Mouse (Mus musculus): ENCODE data around the gene Amigo3. TPM values are rescaled to one million over a fixed set of nuclear protein-coding genes. Genes with fewer than 3 reads are reported as not detected.

Amigo3 gene
- total and polyA plus RNA-seq, 2 experiments from 2014 or later, result 2.1 to 4.8 TPM

DNA sequence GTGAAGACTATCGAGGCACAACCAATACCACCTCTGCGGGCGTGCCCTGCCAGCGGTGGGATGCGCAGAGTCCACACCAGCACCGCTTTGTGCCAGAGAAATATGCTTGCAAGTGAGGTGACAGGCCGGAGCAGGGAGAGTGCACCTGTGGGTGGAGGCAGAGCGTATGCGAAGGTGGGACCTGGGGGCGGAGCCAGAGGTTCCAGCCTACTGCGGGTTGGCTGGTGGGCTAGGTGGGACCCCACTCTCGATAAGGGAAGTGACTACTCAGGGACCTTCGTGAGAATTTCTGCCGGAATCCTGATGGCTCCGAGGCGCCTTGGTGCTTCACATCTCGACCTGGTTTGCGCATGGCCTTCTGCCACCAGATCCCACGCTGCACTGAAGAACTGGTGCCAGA lies 29.6 kb downstream of the Amigo3 start:
- H3K9ac ChIP-seq (replicated peaks; ENCODE audit: low read length), result peak overlapping the region; percentile 30; the same call in 1 of the 2 replicates
- H3K4me1 ChIP-seq (ENCODE audit: insufficient read depth, low read length), result peaks cover 18% of the 10 kb centered on the region
- no peak for TF ChIP-seq CTCF (IDR thresholded peaks at IDR 0.05; ENCODE audit: low read depth)
- no peaks in the 10 kb centered on the region for H3K9me3 ChIP-seq (ENCODE audit: low read length)
- DNase-seq (ENCODE audit: low spot score) (peak; percentile 27), ATAC-seq (no peak)
- peak overlapping the region; percentile 42 for H3K4me2 ChIP-seq (ENCODE audit: low read depth, low read length)
- H3K27ac ChIP-seq, result no peak overlapping the region
- peaks cover 12% of the 10 kb centered on the region; the same call in 1 of the 2 replicates for H3K27me3 ChIP-seq (ENCODE audit: insufficient read depth, low read length)
- peaks cover 37% of the 10 kb centered on the region for H3K36me3 ChIP-seq (ENCODE audit: insufficient read depth, low read length)
- H3K4me3 ChIP-seq (ENCODE audit: low read length), result peak overlapping the region; percentile 16
- WGBS, result 7% methylated on average over 18 of the region's 19 CpGs

DNA sequence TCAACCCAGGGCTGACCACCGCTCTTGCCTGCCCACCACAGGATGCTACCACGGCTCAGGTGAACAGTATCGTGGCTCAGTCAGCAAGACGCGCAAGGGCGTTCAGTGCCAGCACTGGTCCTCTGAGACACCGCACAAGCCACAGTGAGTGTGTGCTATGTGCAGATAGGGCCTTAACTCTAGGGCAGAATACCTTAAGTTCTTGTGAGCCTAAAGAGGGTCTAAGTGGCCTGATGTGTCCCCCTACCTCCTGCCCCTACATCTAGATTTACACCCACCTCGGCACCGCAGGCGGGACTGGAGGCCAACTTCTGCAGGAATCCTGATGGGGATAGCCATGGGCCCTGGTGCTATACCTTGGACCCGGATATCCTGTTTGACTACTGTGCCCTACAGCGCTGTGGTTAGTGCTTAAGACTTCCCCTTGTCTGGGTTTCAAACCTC lies 30.1 kb downstream of the Amigo3 start, which contains the start of gene Rnf123:
Gene Rnf123, minus strand, starts transcription at position 359 of the 444 bp plus-strand sequence.
- no peak for ATAC-seq
- Histone ChIP-seq H3K27me3 (ENCODE audit: insufficient read depth, low read length) (peaks cover 12% of the 10 kb centered on the region; the same call in 1 of the 2 replicates), H3K36me3 (ENCODE audit: insufficient read depth, low read length) (peaks cover 38% of the 10 kb centered on the region), H3K9me3 (ENCODE audit: low read length) (no peaks in the 10 kb centered on the region), H3K4me2 (ENCODE audit: low read depth, low read length) (peak within 1 kb of the TSS; percentile 42), H3K4me3 (ENCODE audit: low read length) (peak within 1 kb of the TSS; percentile 16), H3K9ac (replicated peaks; ENCODE audit: low read length) (peak within 1 kb of the TSS; percentile 30; the same call in 1 of the 2 replicates), H3K27ac (no peak within 1 kb of the TSS), H3K4me1 (ENCODE audit: insufficient read depth, low read length) (peaks cover 13% of the 10 kb centered on the region)
- WGBS, result 32% methylated on average over 12 of the region's 12 CpGs
- no peak for DNase-seq (ENCODE audit: low spot score)
- TF ChIP-seq CTCF (IDR thresholded peaks at IDR 0.05; ENCODE audit: low read depth), result no peak

DNA sequence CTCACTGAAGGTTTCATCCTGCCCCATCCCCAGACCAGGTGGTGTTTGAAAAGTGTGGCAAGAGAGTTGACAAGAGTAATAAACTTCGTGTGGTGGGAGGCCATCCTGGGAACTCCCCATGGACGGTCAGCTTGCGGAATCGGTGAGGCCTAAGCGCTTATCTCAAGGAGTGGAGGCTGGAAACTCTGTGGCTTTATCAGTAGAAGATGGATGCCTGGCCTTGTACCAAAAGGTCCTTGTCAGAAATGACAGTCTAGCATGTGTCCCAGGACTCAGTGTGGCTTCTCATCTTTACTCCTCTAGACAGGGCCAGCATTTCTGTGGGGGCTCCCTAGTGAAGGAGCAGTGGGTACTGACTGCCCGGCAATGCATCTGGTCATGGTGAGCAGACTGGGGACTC lies 30.6 kb downstream of the Amigo3 start:
- Histone ChIP-seq H3K27me3 (ENCODE audit: insufficient read depth, low read length) (peaks cover 12% of the 10 kb centered on the region; the same call in 1 of the 2 replicates), H3K9ac (replicated peaks; ENCODE audit: low read length) (no peak overlapping the region), H3K9me3 (ENCODE audit: low read length) (no peaks in the 10 kb centered on the region), H3K4me2 (ENCODE audit: low read depth, low read length) (no peak overlapping the region), H3K4me1 (ENCODE audit: insufficient read depth, low read length) (peaks cover 8% of the 10 kb centered on the region), H3K27ac (no peak overlapping the region), H3K36me3 (ENCODE audit: insufficient read depth, low read length) (peaks cover 42% of the 10 kb centered on the region), H3K4me3 (ENCODE audit: low read length) (no peak overlapping the region)
- DNase-seq (ENCODE audit: low spot score) (no peak), ATAC-seq (no peak)
- TF ChIP-seq CTCF (IDR thresholded peaks at IDR 0.05; ENCODE audit: low read depth), result no peak
- WGBS, result 83% methylated on average over 6 of the region's 6 CpGs

DNA sequence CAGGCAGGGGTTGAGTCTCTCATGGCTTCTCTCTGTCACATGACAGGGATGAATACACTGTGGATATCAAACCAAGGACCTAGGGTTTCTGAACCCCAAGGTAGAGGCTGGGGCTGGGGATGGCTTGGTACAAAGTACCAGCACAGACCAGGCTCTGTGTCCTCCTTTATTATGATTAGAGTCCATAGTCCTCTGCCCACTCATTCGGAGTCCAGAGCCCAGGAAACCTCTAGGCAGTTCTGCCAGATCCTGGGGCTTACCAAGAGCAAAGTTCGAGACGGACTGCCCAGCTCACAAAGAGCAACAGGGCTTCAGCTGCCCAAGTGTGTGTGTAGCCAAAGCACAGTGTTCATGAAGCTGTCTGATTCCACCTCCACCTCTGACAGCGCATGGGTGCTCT lies 32.3 kb downstream of the Amigo3 start:
- 93% methylated on average over 4 of the region's 4 CpGs for WGBS
- no peak for ATAC-seq
- H3K27me3 ChIP-seq (ENCODE audit: insufficient read depth, low read length), result peaks cover 12% of the 10 kb centered on the region; the same call in 1 of the 2 replicates

DNA sequence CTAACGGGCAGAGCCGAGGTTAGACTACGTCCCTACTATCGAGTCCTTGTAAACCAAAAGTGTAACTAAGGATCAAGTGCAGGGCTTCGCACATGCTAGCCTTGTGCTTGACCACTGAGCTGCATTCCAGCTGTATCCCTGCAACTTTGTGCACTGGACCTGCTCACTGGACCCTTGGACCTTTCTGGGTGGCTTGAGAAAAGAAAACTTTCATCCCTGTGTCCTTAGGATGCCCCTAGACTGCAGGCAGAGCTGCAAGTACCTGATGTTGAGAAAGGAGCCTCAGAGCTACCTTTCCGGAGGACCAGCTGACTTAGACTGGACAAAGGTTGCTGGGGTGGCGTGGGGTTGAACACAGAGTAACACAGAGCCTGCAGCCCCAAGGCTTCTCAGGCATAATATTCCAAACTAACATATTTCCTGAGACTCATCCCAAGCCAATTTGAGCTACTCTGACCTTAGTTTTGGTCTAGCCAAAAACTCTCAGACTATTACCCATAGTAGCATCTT lies 37.7 kb downstream of the Amigo3 start:
- Histone ChIP-seq H3K36me3 (ENCODE audit: insufficient read depth, low read length) (peaks cover 61% of the 10 kb centered on the region), H3K4me1 (ENCODE audit: insufficient read depth, low read length) (0 out of 2 replicates have a peak, but pooled peaks cover 8% of the 10 kb centered on the region), H3K9me3 (ENCODE audit: low read length) (no peaks in the 10 kb centered on the region), H3K4me3 (ENCODE audit: low read length) (no peak overlapping the region), H3K4me2 (ENCODE audit: low read depth, low read length) (no peak overlapping the region), H3K27me3 (ENCODE audit: insufficient read depth, low read length) (no peaks in the 10 kb centered on the region), H3K27ac (no peak overlapping the region), H3K9ac (replicated peaks; ENCODE audit: low read length) (no peak overlapping the region)
- DNase-seq (ENCODE audit: low spot score), result no peak
- WGBS, result 98% methylated on average over 7 of the region's 7 CpGs
- ATAC-seq, result no peak
- TF ChIP-seq CTCF (IDR thresholded peaks at IDR 0.05; ENCODE audit: low read depth), result no peak

More for the DNA sequence above, 32.3 kb downstream of the Amigo3 start:
- no peaks in the 10 kb centered on the region for H3K9me3 ChIP-seq (ENCODE audit: low read length)
- DNase-seq (ENCODE audit: low spot score), result no peak
- no peak overlapping the region for H3K27ac ChIP-seq
- peaks cover 59% of the 10 kb centered on the region for H3K36me3 ChIP-seq (ENCODE audit: insufficient read depth, low read length)
- H3K4me3 ChIP-seq (ENCODE audit: low read length), result no peak overlapping the region
- no peak for TF ChIP-seq CTCF (IDR thresholded peaks at IDR 0.05; ENCODE audit: low read depth)
- H3K4me1 ChIP-seq (ENCODE audit: insufficient read depth, low read length), result 0 out of 2 replicates have a peak, but pooled peaks cover 6% of the 10 kb centered on the region
- H3K4me2 ChIP-seq (ENCODE audit: low read depth, low read length), result no peak overlapping the region
- no peak overlapping the region for H3K9ac ChIP-seq (replicated peaks; ENCODE audit: low read length)

DNA sequence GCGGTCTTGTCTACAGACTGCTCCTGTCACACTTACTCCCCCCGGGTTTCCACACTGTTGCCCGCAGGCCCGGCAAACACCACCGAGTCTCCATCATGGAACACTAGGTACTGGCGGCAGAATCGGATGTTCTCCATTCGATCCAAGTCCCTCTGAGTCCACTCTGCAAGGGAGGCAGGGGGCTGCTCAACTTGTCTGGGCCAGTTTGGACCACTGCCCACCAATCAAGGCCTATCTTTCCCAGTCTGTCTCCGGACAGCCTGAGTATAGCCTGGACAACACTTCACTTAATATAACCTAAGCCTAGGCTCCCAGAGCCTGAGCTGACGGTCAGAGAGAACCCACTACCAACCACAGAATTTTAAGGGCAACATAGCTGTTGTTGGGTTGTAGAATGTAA lies 40.6 kb downstream of the Amigo3 start:
- DNase-seq (ENCODE audit: low spot score) (no peak), ATAC-seq (no peak)
- WGBS, result 54% methylated on average over 10 of the region's 10 CpGs
- 0 out of 2 replicates have a peak, but pooled peaks cover 8% of the 10 kb centered on the region for H3K4me1 ChIP-seq (ENCODE audit: insufficient read depth, low read length)
- no peaks in the 10 kb centered on the region for H3K27me3 ChIP-seq (ENCODE audit: insufficient read depth, low read length)
- peaks cover 37% of the 10 kb centered on the region for H3K36me3 ChIP-seq (ENCODE audit: insufficient read depth, low read length)
- peak overlapping the region; percentile 86 for H3K4me2 ChIP-seq (ENCODE audit: low read depth, low read length)
- no peaks in the 10 kb centered on the region for H3K9me3 ChIP-seq (ENCODE audit: low read length)
- TF ChIP-seq CTCF (IDR thresholded peaks at IDR 0.05; ENCODE audit: low read depth), result no peak
- peak overlapping the region; percentile 77 for H3K27ac ChIP-seq
- H3K4me3 ChIP-seq (ENCODE audit: low read length), result peak overlapping the region; percentile 67
- peak overlapping the region; percentile 74 for H3K9ac ChIP-seq (replicated peaks; ENCODE audit: low read length)
